Mouse (Mus musculus): ENCODE results near the gene Nphp1. TPM values are rescaled to one million over a fixed set of nuclear protein-coding genes. Genes with fewer than 3 reads are reported as not detected.

Gene Nphp1
- polyA plus RNA-seq, 1 experiment from 2014 or later: 17.2 TPM

DNA sequence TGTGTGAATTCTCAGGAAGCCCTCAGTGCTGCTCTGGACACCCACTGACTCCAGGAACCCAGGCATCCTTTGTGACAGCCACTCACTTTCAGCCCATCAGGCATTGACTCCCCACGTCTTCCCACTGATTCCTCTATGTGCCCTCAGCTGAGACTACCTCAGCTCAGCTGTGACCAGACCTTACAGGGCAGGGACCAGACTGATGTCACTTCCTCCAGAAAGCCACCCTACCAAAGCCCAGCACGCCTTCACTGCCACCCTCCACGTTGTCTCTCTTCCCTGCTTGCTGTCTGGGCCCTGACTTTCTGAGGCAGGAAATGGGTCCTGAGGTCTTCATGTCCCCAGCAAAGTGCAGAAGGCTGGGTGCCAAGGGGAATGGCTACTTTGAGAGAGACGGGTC lies 65.5 kb downstream of the Nphp1 start:
- WGBS: 64% methylated on average over 4 of the region's 4 CpGs
- no peaks in the 10 kb centered on the region for H3K36me3 ChIP-seq (ENCODE audit: control insufficient read depth, insufficient read depth, low read length)
- H3K4me1 ChIP-seq (ENCODE audit: control insufficient read depth, insufficient read depth, low read length): no peaks in the 10 kb centered on the region

DNA sequence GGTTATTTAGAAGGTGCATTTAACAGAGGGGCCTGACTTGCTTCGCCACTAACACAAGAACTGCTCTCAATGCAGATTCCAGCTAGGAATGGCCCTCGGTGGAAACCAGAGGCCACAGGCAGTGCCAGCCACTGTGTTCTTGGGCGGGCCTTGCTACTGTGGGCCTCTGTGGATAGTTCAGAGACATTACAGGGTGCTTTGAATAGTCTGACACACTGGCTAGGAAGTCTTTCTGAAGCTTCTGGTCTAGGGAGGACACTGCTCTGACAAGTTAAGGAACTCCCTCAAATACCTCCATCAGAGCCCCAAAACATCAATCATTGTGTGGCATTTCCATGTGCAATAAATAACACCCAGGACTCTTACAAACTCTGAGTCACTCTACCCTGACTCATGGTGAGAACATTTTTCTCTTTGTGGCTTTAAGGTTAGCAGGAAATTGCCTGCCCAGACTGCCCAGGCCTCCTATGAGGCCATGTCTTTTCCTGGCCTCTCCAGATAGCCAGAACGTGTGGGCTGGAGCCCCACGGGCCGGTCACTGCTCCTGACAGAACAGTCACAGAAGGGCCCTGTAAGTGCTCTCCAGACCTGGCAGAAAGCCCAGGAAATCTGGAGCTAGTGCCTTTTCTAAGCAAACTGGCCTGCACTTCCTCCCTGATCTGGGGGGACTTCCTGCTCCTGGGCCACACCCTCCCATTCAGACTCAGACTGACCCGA lies 66.4 kb downstream of the Nphp1 start:
- ATAC-seq (ENCODE audit: low FRiP score, low TSS enrichment) (no peak), DNase-seq (peak; percentile 69)
- no peak overlapping the region for H3K4me3 ChIP-seq (replicated peaks; ENCODE audit: low read depth, low read length)
- no peaks in the 10 kb centered on the region for H3K9me3 ChIP-seq (ENCODE audit: control insufficient read depth, low read length)
- H3K4me1 ChIP-seq (ENCODE audit: control insufficient read depth, insufficient read depth, low read length): no peaks in the 10 kb centered on the region
- no peak overlapping the region for H3K4me2 ChIP-seq (ENCODE audit: low read length)
- no peak overlapping the region for H3K27ac ChIP-seq (replicated peaks; ENCODE audit: low read depth, low read length)
- no peaks in the 10 kb centered on the region for H3K36me3 ChIP-seq (ENCODE audit: control insufficient read depth, insufficient read depth, low read length)
- no peak overlapping the region for H3K9ac ChIP-seq (replicated peaks; ENCODE audit: low read length)
- no peaks in the 10 kb centered on the region for H3K27me3 ChIP-seq (ENCODE audit: control insufficient read depth, insufficient read depth, low read length)
- 69% methylated on average over 7 of the region's 7 CpGs for WGBS

More for the DNA sequence above, 65.5 kb downstream of the Nphp1 start:
- DNase-seq (no peak), ATAC-seq (ENCODE audit: low FRiP score, low TSS enrichment) (no peak)
- H3K9ac ChIP-seq (replicated peaks; ENCODE audit: low read length): no peak overlapping the region
- H3K9me3 ChIP-seq (ENCODE audit: control insufficient read depth, low read length): no peaks in the 10 kb centered on the region
- no peak overlapping the region for H3K27ac ChIP-seq (replicated peaks; ENCODE audit: low read depth, low read length)
- H3K4me2 ChIP-seq (ENCODE audit: low read length): no peak overlapping the region
- no peak overlapping the region for H3K4me3 ChIP-seq (replicated peaks; ENCODE audit: low read depth, low read length)
- H3K27me3 ChIP-seq (ENCODE audit: control insufficient read depth, insufficient read depth, low read length): no peaks in the 10 kb centered on the region

DNA sequence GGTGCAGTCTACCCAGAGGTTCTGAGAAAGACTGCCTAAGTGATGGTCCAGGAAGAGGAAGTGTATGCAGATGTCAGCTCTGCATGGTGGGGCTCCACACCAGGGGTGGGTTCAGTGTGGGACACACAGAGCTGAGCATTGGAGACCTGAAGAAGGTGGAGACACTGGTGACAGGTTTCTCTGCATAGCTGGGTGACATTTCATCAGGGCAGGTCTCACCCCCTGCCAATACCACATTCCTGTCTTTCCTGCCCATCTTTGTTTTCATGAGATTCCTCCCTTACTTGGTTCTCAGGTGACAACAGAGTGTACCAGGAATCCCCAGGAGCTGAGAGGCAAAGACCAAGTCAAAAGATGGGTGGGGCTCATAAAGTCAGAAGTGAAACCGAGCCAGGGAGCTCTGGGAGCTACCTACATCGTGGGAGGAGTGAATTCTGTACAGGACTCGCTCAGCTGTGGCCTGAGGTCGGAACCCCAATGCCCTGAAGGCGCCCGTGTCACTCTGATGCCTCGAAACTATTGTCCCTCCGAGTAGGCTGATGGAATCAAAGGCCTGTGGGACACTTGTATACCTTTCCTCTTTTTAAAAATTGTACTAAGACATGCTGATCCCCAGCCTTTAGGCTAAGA lies 69.7 kb downstream of the Nphp1 start:
- no peak overlapping the region for H3K4me2 ChIP-seq (ENCODE audit: low read length)
- H3K27ac ChIP-seq (replicated peaks; ENCODE audit: low read depth, low read length): no peak overlapping the region
- H3K27me3 ChIP-seq (ENCODE audit: control insufficient read depth, insufficient read depth, low read length): no peaks in the 10 kb centered on the region
- no peaks in the 10 kb centered on the region for H3K36me3 ChIP-seq (ENCODE audit: control insufficient read depth, insufficient read depth, low read length)
- no peak overlapping the region for H3K4me3 ChIP-seq (replicated peaks; ENCODE audit: low read depth, low read length)
- H3K4me1 ChIP-seq (ENCODE audit: control insufficient read depth, insufficient read depth, low read length): no peaks in the 10 kb centered on the region
- no peak overlapping the region for H3K9ac ChIP-seq (replicated peaks; ENCODE audit: low read length)
- ATAC-seq (ENCODE audit: low FRiP score, low TSS enrichment) (no peak), DNase-seq (no peak)
- H3K9me3 ChIP-seq (ENCODE audit: control insufficient read depth, low read length): no peaks in the 10 kb centered on the region
- 68% methylated on average over 8 of the region's 8 CpGs for WGBS

DNA sequence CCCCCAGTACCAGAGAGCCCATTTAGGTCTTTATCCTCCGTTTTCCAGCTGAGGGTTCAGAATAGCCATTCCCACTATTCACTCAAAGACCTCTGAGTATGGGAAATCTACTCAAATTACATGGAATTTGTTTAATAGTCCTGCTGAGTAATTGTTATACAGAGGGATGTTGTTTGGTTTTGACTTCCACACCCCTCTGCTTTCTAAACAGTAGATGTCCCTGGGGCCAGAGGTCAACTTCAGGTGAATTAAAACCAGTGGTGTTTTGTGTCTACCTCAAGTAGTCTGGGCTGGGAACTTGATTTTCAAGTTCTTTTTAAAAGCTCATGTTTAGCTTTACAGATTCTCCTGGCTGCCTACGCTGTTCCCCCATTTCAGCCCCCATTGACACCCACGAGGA lies 74.0 kb downstream of the Nphp1 start:
- no peak overlapping the region for H3K27ac ChIP-seq (replicated peaks; ENCODE audit: low read depth, low read length)
- H3K36me3 ChIP-seq (ENCODE audit: control insufficient read depth, insufficient read depth, low read length): no peaks in the 10 kb centered on the region
- DNase-seq (no peak), ATAC-seq (ENCODE audit: low FRiP score, low TSS enrichment) (no peak)
- WGBS: 68% methylated on average over 3 of the region's 3 CpGs
- H3K9ac ChIP-seq (replicated peaks; ENCODE audit: low read length): no peak overlapping the region
- no peaks in the 10 kb centered on the region for H3K27me3 ChIP-seq (ENCODE audit: control insufficient read depth, insufficient read depth, low read length)
- no peak overlapping the region for H3K4me2 ChIP-seq (ENCODE audit: low read length)
- no peaks in the 10 kb centered on the region for H3K9me3 ChIP-seq (ENCODE audit: control insufficient read depth, low read length)
- H3K4me3 ChIP-seq (replicated peaks; ENCODE audit: low read depth, low read length): no peak overlapping the region
- H3K4me1 ChIP-seq (ENCODE audit: control insufficient read depth, insufficient read depth, low read length): no peaks in the 10 kb centered on the region

- ATAC-seq (ENCODE audit: low FRiP score, low TSS enrichment): no peak
Measured at GRCm38 (mm10) chr2:127708792-127709191, 79.9 kb downstream of the Nphp1 start.

DNA sequence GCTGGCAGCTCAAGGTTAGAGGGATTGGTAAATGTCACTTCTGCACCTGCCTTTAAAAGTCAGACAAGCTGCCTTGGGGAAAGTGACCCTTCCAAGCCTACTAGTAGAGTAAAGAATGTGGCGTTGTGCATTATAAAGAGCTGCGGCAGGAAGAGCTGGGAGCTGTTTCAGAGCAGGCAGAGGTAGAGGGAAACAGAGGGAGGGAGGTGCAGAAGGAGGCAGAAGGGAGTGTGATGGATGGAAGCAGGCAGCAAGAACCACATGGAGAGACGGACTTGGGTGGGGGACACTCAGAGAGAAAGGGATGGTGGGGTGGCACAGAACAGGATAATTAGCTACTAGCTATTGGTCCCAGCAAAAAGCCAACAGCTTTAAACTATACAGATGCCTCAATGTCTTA lies 80.6 kb downstream of the Nphp1 start:
- no peak overlapping the region for H3K4me2 ChIP-seq (ENCODE audit: low read length)
- H3K4me3 ChIP-seq (replicated peaks; ENCODE audit: low read depth, low read length): no peak overlapping the region
- no peaks in the 10 kb centered on the region for H3K4me1 ChIP-seq (ENCODE audit: control insufficient read depth, insufficient read depth, low read length)
- no peak overlapping the region for H3K9ac ChIP-seq (replicated peaks; ENCODE audit: low read length)
- H3K27ac ChIP-seq (replicated peaks; ENCODE audit: low read depth, low read length): no peak overlapping the region
- no peaks in the 10 kb centered on the region for H3K36me3 ChIP-seq (ENCODE audit: control insufficient read depth, insufficient read depth, low read length)
- no peaks in the 10 kb centered on the region for H3K9me3 ChIP-seq (ENCODE audit: control insufficient read depth, low read length)
- no peaks in the 10 kb centered on the region for H3K27me3 ChIP-seq (ENCODE audit: control insufficient read depth, insufficient read depth, low read length)
- DNase-seq (no peak), ATAC-seq (ENCODE audit: low FRiP score, low TSS enrichment) (no peak)
- 58% methylated on average over 3 of the region's 3 CpGs for WGBS

More at GRCm38 (mm10) chr2:127708792-127709191, 79.9 kb downstream of the Nphp1 start:
- no peaks in the 10 kb centered on the region for H3K36me3 ChIP-seq (ENCODE audit: control insufficient read depth, insufficient read depth, low read length)
- no peaks in the 10 kb centered on the region for H3K4me1 ChIP-seq (ENCODE audit: control insufficient read depth, insufficient read depth, low read length)
- no peak overlapping the region for H3K27ac ChIP-seq (replicated peaks; ENCODE audit: low read depth, low read length)
- H3K4me3 ChIP-seq (replicated peaks; ENCODE audit: low read depth, low read length): no peak overlapping the region
- no peak overlapping the region for H3K4me2 ChIP-seq (ENCODE audit: low read length)
- no peaks in the 10 kb centered on the region for H3K9me3 ChIP-seq (ENCODE audit: control insufficient read depth, low read length)
- H3K9ac ChIP-seq (replicated peaks; ENCODE audit: low read length): no peak overlapping the region
- no peaks in the 10 kb centered on the region for H3K27me3 ChIP-seq (ENCODE audit: control insufficient read depth, insufficient read depth, low read length)
- 69% methylated on average over 3 of the region's 3 CpGs for WGBS
- DNase-seq: no peak

DNA sequence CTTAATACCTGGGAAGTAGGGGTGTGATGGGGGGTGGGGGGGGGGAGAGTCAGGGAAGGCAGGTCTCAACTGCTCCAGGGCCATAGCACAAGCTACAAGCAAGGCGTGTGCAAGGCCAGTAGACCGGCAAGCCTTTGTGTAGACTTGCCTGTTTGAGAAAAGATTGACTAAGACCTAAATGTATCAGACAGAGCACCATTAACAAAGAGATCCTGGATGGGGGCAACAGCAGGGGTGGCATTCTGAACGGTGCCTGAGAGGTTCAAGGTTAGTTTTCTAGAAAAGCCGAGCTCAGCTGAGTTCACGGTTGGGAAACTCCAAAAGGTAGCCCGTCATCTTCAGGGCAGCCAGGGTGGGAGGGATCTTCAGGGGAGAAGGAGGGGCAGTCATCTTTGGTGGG lies 83.4 kb downstream of the Nphp1 start:
- Histone ChIP-seq H3K36me3 (ENCODE audit: control insufficient read depth, insufficient read depth, low read length) (no peaks in the 10 kb centered on the region), H3K4me1 (ENCODE audit: control insufficient read depth, insufficient read depth, low read length) (no peaks in the 10 kb centered on the region), H3K9me3 (ENCODE audit: control insufficient read depth, low read length) (no peaks in the 10 kb centered on the region), H3K4me3 (replicated peaks; ENCODE audit: low read depth, low read length) (no peak overlapping the region), H3K4me2 (ENCODE audit: low read length) (no peak overlapping the region), H3K27me3 (ENCODE audit: control insufficient read depth, insufficient read depth, low read length) (no peaks in the 10 kb centered on the region), H3K9ac (replicated peaks; ENCODE audit: low read length) (no peak overlapping the region), H3K27ac (replicated peaks; ENCODE audit: low read depth, low read length) (no peak overlapping the region)
- no peak for DNase-seq
- 67% methylated on average over 6 of the region's 6 CpGs for WGBS
- ATAC-seq (ENCODE audit: low FRiP score, low TSS enrichment): no peak
